Mouse (Mus musculus) right cerebral cortex, postnatal 14 days (tissue): ENCODE measurements around the gene Map4k3.
A peak's percentile ranks its signal among the peaks of the same experiment; 100 is the strongest.
"Not testable (repeated sequence)": the region's sequence is repeated elsewhere in the genome, so short reads cannot be mapped to it uniquely, and the experiment has no call there.

Source experiments
- DNase-seq: peaks from one replicate; pipeline ENCODE4 v3.0.0; 2022

Gene Map4k3

DNA sequence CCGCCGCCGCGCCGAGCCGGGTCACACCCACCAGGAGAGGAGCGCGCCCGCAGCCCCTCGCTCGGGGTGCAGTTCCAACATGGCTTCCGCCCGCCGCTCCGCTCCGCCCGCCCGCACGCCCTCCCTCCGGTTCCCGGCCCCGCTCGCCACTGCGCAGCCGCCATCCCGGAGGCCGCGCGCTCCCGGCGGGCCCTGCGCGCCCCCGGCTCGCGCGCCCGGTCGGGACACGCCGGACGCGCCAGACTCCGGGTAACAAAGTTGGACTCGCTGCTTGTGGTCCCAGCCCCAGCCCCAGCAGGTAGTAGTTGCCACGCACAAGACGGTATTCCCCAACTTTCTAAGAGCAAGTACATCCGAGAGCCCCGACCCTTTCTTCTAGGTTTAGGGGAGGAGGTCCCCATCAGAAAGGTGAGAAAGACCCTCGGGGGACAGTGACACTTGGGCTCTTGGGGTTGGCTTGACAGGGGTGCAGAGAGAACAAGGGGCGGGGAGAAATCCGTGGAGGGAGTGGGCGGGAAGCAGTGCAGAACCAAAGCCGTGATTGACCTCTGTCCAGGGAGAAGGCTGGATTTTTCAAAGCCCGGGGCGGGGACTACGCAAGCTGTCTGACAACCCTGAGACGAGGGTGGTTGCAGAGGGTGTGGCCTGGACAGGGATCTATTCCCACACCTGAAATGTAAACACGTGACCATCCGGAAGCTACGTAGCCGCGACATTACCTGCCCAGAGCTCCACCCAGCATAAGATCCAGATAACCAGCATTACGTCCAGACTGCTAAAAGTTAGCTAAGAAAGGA, at the start of gene Map4k3:
TSS of gene Map4k3 (minus strand) at position 424 of the 797 bp plus-strand sequence.
- DNase-seq = peak; percentile 87

DNA sequence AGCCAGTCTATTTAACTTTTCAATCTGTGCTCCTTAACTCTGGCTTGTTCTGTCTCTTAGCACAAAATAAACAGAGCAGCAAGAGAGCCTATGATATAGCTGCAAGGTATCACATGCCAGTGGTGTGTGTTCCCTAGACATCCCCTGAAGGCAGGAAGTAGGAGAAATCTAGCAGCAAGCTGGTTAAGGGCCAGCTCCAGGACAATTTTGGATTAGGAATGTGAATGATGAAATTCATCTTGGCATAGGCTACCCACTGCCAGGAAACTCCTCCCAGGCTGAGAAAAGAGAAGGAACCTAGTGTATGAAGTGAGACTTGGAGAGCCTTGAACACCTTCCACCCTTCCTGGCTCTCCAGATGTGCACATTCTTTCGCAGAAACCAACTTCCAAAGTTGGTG, 49.3 kb upstream of the Map4k3 start:
- DNase-seq = no peak

DNA sequence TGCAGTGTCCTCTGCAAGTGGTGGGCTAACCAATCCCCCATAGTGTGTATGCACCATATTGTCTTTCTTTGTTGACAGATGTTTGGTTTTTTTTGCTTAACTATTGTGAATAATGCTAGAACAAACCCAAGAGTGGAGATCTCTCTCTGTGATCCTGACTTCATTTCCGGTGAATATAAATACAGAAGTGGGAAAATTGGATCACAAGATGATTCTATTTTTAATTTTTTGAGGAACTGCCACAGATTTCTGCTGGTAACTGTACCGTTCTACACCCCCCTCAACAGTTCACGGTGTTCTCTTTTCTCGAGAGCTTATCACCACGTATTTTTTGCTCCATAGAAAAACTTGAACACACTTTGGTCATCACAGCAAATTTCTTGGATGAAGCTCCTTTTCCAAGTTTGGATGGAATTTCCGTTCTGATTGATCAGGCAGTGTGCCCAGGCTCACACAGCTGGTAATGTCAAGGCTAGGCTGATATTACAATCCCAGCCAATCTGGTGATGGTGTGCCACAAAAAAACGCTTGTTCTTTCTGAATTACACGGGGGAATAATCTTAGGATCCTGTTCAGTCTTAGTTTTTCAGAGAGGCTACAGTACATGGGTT, 47.0 kb upstream of the Map4k3 start:
- DNase-seq = peak; percentile 19

DNA sequence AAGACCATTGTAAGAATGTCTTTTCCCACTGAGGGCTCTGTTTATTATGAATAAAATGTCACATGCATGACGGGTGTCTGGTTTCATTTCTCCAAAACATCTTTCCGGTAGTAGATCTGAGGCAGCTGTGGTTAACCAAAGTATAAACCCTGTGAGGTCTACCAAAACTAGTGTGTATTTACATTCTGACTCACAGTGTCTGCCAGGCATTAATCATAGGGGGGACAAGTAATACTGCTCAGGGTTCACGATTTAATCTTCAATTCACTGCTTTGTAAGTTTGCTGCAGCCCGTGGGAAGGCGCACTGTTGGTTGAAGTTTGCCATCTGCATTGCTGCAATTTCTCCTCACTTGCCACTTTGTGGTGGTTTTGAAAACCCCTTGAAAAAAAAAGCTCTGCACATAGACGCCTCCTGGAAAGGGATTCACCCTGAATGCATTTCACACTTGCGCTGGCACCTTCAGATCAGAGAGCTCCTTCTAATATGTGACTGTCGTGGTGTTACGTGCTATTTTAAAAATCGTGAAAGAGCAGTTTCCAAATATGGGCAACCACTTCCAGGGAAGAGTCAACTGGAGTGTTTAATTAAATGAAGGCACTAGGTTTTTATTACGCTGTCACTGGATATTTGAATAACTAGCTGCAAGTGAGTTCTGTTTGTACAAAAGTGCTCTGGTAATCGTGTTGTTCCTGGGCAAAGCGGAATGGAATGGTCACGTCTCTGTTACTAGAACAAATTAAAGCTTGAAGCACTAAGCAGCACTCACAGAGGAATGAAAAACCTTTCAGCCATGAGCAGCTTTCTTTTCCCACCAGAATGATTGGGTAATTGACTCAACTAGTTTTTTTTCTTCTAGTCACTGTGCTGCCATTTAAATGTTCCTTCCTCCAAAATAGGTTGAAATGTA, 44.5 kb upstream of the Map4k3 start:
- no peak for DNase-seq

DNA sequence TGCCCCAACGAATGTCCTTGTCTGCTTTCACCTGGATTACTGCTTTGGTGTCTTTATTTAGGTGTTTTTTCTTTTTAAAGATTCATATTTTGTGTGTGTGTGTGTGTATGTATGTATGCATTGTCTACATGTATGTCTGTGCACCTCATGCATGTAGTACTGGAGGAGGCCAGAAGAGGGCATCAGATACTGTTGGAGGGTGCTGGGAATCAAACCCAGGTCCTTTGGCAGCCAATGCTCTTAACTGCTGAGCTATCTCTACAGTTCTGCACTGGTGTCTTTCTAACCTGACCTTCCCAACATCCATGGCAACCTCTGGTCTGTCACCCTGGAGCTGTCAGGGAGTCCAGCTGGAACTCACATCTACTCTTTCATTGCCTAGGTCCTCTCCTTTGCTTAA, 41.8 kb upstream of the Map4k3 start:
- no peak for DNase-seq

DNA sequence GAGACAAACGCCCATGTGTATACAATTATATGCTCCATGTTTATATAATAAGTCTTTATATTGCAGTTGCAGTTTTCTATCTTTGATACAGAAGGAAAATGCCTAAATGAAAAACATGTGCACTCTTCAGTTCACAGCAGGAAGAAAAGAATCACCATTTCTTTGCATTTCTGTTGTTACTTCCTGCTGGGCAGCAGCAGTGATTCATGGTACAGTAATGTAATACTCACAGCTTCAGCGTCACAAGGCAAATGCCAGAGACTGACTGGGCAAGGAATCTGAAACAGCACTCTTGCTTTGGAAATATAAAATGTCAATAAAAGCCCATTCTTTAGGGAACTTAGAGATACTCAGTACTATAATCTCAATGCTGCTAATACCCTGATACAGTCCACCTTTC, 36.9 kb upstream of the Map4k3 start:
- DNase-seq = no peak

DNA sequence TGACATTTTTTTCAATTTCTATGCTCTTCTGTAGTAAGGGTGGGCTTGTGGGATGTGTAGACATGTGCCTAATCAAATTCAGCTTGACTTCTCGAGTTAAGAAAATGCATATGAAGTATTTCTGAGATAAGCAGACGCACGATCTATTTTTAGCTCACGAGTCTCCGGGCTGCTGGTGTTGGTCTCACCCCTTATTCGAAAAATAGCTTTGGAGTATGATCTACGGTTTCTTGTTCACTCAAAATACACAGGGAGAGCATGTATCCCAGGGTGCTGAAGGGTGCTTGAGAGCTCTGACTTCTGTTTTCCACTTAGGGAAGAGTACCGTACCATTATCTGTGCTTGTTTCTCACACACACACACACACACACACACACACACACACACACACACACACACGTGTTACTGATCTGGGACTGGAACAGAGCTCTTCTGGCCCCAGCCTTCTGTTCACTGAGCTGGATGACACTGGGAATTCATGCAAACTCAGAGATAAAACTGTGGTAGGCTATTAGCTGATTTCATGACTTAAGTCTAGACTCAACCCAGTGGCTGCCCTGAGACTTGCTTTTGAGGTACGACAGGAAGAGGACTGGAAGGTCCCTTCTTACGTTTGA, 34.9 kb upstream of the Map4k3 start:
- DNase-seq = no peak

DNA sequence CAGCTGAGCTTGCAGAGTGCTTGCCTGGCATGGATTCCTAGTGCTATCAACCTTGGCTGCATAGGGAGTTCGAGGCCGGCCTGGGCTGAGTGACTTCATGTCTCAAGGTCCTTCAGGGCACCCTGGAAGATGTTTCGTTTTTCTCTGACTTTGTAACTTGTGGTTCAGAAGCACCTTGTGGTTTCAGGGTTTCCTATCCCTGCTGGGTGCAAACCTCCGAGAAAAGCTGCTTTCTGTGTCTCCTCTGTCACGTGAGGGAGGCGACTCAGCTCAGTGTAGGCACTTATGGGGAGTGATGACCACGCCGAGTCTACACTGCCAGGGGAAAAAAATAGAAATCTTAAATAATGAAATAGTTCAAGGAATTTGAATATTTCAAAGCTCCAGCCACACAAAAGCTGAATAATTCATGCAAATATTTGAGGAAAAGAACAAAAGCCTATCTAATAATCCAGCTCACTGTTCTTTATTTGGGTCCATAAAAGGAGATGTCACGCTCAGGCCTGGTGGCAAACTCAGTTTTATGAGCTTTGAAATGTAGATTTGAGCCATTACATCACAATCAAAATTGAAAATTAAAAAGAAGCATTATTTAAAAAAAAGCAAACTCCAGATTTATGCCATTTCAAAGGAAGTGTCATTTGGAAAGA, 34.2 kb upstream of the Map4k3 start:
- DNase-seq = no peak

DNA sequence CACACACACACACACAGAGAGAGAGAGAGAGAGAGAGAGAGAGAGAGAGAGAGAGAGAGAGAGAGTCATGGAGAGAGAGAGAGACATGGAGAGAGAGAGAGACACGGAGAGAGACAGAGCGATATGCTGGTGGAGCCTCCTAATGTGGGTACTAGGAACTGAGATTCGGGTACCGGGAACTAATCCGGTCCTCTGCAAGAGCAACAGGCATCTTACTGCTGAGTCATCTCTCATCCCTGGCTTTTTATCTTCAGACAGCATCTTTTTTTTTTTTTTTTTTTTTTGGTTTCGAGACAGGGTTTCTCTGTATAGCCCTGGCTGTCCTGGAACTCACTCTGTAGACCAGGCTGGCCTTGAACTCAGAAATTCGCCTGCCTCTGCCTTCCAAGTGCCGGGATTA, 32.9 kb upstream of the Map4k3 start:
- not testable (repeated sequence) for DNase-seq

DNA sequence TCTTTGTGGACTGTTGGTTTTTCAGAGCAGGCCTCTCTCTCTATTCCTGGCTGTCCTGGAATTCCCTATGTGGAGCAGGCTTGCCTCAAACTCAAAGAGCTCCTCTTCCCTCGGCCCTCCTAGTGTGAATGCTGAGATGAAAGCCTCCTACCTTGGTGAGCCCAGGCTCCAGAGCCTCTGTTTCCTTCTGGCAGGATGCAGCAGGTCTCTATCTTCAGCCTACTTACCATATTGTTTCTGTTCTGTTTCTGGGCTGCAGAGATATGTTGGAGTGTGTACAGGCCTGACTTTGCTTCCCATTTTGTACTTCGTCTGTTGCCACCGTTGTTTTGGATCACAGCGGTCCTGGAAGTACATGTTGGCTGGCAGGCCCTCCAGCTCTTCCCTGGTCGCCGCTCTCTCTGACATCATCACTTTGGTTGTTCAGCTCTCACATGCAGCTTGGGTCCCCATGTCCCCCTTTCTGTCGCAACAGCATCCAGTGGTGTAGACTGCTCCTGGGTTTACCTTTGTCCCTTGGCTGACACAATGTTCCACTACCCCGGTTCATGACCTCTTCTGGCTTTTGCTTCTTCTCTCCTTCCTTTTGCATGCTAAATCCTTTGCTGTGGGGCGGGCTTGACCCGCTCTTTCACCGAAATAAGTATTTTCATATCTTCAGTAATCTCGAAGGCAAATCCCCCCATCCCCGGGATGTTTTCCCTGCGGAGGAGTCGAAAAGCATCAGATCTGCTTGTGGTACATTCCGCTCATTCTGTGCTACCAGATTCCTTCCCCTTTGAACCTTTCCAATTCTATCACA, 32.3 kb upstream of the Map4k3 start:
- peak; percentile 17 for DNase-seq

DNA sequence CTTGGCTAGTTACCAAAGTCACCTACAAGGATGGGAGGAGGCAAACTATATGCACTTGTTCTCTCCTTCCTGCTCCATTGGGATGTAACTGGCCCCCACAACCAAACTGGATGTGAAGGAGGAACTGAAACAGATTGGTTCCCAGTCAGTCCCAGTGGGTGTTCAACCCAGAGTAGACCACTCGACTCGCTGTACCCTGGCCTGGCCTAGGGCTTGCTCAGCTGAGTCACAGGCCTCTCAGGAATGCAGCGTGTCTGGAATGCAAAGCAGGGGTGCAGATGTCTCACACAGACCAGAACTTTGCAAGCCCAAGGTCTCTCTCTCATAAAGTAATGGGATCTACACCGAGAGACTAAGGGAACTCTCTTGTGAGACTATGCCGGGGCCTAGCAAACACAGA, 27.8 kb upstream of the Map4k3 start:
- DNase-seq = no peak

DNA sequence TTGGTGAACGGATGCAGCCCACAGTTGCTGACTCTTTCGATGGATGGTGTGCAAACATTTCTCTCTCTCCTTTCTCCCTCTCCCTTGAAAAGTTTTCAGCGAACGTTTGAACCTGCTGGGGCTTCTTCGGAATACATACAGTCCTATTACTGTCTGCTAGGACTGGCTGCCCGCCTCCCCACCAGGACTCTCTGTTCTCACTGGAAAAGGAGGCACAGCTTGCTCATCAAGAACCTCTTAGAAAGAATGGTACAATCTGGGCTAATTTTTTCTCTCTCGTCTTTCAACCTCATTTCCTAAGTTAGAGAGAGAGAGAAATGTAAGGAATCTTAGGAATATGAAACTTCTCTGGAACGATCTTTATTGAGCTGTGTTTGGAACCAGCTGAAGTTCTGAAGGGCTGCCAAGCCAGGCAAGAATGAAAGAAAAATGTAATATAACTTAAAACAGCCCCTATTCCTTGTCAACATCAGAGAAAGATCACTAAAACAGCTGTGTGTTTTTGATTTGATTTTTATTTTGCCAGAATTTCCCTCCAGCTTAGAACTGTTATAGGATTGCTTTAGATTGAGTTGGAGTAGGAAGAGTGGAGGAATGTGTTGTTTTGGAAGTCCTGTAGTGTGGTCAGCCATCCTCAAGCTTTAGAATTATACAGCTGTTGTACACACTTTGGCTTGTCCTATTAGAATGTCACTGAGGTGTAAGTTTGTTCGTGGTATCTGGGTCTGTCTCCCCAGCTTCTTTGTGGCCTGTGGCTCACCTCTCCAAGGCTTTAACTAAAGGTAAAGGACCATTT, 27.0 kb upstream of the Map4k3 start:
- DNase-seq = no peak

DNA sequence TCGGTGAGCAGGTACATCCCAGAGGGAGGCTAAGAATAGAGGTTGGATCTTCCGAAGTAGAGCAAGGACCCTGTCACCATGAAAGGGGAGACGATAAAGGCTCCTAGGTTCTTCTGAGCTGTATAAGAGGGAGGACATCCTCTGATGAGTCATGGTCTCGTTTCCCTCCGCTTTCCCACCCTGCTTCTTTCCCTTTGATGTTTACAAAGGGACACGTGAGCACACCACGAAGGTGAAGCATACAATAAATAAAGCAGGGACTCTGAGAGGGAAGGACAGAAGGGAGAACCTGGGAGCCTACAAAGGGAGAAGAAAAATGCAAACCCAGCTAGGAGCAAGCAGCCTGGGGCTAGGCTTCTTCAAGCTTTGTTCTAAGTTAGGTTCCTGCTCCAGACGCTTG, 26.3 kb upstream of the Map4k3 start:
- DNase-seq = no peak

DNA sequence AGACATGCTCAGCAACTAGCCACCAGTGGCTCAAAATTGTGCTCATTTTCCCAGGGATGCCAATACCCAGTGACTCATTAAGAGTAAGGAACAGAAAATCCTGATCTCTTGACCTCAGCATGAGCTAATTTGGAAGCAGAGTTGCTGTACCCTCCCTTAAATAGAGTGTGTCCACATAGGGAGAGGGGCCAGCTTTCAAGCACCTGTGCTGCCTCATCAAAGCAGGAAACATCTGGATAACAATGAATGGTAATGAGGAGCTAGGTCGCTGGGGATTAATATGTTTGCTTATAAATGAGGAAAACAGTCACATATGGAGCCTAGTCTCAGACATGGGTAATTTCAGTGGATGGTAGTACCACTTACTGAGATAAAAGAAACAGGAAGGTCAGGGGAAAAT, 24.2 kb upstream of the Map4k3 start:
- DNase-seq = no peak

DNA sequence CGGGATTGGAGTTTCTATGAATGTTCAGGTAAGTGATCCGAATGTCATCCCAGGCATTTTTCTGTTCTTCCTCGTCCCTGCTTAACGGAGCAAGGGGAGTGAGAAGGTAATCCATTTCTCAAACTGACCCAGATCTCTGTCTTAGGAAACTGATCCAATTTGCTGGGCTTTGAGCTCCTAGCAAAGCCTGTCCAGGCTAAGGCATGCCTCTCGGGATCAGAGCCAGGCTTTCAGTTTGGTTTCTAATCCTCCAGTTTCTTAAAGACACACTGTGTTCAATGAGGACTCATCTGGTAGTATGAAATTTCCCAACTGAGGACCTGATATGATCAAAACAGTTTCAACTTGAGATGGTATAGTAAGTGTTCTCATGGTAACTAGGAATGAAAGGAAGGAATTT, 11.1 kb upstream of the Map4k3 start:
- DNase-seq = no peak

DNA sequence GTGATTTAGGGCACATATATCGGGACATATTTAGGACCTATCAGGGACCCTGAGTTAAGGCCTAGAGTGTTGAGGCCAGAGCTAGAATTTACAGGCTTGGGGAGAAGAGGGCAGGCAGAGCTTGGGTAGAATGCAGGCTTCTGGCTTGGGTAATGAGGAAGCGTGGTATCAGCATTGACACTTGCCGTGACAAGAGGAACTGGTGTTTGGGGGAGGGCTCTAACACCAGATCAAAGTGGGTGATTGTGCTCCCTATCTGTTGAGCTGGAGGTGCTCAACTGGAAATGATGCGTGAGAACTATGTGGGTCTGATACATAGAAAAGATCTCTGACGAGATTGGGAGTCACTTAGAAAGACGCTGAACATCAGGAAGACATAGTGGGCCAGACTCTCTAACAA, 6.4 kb upstream of the Map4k3 start:
- no peak for DNase-seq

DNA sequence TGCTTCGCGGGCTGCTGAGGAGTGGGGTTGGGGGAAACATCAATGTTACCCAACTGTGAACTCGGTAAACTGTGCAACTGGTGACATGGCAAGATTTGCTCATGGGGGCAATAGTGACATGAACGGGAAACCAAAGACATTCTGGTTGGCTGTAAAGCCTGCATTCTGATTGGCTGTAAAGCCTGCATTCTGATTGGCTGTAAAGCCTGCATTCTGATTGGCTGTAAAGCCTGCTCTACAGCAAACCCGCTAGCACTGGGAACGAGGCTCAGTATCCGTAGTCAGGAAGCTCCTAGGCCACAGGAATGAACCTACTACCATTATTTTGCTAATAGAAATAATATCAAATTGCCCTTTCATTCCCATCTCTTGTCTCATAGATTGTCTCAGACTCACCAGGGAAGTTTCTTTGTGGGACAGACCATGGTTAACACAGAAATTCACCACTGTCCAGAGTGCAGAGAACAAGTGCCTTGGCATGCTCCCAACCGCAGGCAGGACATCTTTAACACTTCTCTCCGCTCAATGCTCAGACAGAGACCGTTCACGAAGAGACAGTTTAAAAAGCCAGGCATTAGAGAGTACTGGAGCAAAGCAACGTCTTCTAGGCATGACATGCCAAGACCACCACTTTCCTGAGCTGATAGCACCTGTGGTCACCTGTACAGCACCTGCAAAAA, 5.0 kb upstream of the Map4k3 start:
- DNase-seq = no peak

DNA sequence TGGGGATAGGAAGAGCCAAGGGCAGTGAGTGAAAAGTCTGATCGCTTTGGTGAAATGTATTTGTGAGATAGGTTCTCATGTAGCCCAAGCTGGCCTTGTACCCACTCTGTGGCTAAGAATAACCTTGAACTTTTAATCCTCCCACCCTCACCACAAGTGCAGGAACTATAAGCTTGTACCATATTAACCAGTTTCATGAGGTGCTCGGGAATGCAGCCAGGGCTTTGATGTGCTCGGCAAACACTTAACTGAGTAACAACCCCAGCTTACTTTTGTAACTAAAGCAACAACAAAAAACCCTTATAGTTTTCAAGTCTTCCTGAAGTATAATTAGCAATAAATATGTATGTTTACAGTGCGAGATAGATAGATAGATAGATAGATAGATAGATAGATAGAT, 4.0 kb upstream of the Map4k3 start:
- DNase-seq = no peak

DNA sequence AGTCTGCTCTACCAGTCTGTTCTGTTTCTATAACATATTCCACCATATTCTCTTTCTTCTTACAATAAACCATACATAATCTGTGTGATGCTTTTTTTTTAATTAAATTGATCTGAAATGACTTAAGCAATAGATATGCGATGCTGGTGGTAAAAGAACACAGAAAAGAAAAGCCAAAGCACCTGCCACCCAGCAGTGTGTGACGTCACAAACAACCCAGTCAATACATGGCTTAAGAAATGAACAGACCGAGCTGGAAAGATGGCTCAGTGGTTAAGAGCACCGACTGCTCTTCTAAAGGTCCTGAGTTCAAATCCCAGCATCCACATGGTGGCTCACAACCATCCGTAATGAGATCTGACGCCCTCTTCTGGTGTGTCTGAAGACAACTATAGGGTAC, 2.0 kb upstream of the Map4k3 start:
- not testable (repeated sequence) for DNase-seq

DNA sequence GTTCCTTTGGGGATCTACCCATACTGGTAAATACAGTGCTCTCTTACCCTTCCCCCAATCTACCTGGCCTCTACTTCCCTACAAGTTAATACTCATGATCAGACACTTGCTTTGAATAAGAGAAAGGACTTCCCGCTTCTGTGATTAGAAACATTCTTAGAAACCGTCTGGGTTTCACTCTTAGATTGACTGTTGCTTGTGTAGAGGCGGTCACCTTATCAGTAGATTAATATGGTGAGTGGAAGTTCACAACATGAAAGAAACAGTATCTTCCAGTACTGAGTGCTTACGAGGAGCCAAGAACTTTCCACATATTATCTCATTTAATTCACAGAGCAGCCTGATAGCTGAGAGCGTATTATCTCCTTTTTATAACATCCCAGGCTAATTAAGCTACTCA, 1.5 kb upstream of the Map4k3 start:
- DNase-seq = no peak
